In the genomic region with DNA sequence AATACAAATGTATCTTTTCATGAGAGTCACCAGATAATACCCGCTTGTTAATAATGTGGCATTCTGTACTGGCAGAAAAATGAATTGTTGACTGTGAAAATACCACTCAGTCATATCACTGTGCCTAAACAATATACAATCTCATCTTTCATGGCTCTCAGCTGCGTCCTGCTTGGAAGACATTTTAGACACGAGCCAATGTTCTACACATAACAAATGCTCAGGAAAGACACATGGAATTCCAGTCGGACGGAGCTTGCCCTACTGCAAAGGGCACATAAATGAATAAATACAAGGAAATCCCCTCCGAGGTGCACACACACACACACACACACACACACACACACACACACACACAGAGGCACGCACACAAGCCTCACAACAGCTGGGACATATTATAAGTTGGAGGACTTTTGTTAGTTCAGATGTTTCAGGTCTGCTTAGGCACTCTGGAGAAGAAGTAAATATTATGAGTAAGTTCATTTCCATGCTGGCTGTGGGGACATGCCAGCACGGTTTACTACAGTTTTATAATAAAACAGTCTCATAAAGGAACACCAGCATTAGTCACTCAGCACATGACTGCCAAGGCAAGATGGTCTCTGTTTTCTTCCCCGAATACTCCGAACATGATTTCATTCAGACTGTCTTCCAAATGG, we compare ENCODE assay signal across 11 mouse cellular contexts. TPM values are rescaled to one million over a fixed set of nuclear protein-coding genes. Genes with fewer than 3 reads are reported as not detected.
DNase-seq lines count a peak whose midpoint lies in the region; ATAC-seq lines count a peak whose summit lies in the region.
"Had no signal": no experiment of that assay in that cellular context is flagged by ENCODE, and none has a peak within 500 bp of the region (broad histone marks: within the 10 kb centered on the region; RNA-seq: fewer than 3 reads in every experiment).

No protein-coding gene starts in this region.

- WGBS in kidney, embryonic 15.5 days = 46% methylated on average over 10 of the region's 10 CpGs

- H3K36me3 ChIP-seq in kidney, embryonic 15.5 days = no peaks in the 10 kb centered on the region
- H3K36me3 ChIP-seq: liver, embryonic 13.5 days; midbrain, embryonic 13.5 days had no signal

- no peaks in the 10 kb centered on the region for H3K9me3 ChIP-seq in kidney, embryonic 15.5 days (replicated peaks)
- H3K9me3 ChIP-seq: liver, embryonic 13.5 days; midbrain, embryonic 13.5 days had no signal

- peak; percentile 36; the same call in 1 of the 2 replicates for ATAC-seq in kidney, embryonic 15.5 days (replicated peaks; ENCODE audit: low FRiP score)
- ATAC-seq: midbrain, embryonic 13.5 days had no signal

- H3K4me1 ChIP-seq in kidney, embryonic 15.5 days = no peaks in the 10 kb centered on the region
- H3K4me1 ChIP-seq: liver, embryonic 13.5 days; midbrain, embryonic 13.5 days had no signal

- H3K4me2 ChIP-seq in kidney, embryonic 15.5 days = no peak overlapping the region
- H3K4me2 ChIP-seq: liver, embryonic 13.5 days; midbrain, embryonic 13.5 days had no signal

- no peak for DNase-seq in kidney, postnatal 25 days
- peak; percentile 53 for DNase-seq in urinary bladder, postnatal 14 days (ENCODE audit: low spot score)
- DNase-seq in urinary bladder, adult 2 months (ENCODE audit: low spot score) = no peak
- peak; percentile 11 for DNase-seq in forelimb bud, embryonic 11.5 days (ENCODE audit: low read depth, low spot score)
- no peak for DNase-seq in adrenal gland, postnatal 36 days
- DNase-seq in adrenal gland, postnatal 10 days = no peak
- DNase-seq in cerebellum, postnatal 10 days = no peak
- DNase-seq: liver, embryonic 13.5 days had no signal

- no peak overlapping the region for H3K4me3 ChIP-seq in kidney, embryonic 15.5 days (replicated peaks)
- H3K4me3 ChIP-seq: liver, embryonic 13.5 days; midbrain, embryonic 13.5 days had no signal

- H3K27me3 ChIP-seq in kidney, embryonic 15.5 days = no peaks in the 10 kb centered on the region
- H3K27me3 ChIP-seq: liver, embryonic 13.5 days; midbrain, embryonic 13.5 days had no signal

- no peak overlapping the region for H3K9ac ChIP-seq in kidney, embryonic 15.5 days
- H3K9ac ChIP-seq: liver, embryonic 13.5 days; midbrain, embryonic 13.5 days had no signal

- no peak overlapping the region for H3K27ac ChIP-seq in kidney, embryonic 15.5 days
- H3K27ac ChIP-seq: liver, embryonic 13.5 days; midbrain, embryonic 13.5 days had no signal

RNA-seq across cellular contexts. Expression of a gene that starts 14.1 kb away (rescaled TPM):
- polyA plus RNA-seq in kidney, embryonic 15.5 days (2015; fragmentation: Nextera tagmentation; extraction: Ambion mirVana) = 0.40 and 0.45 TPM in 2 replicates
- polyA plus RNA-seq in urinary bladder, adult 2 months (2012; rRNA removed) = 0.65 and 0.86 TPM in 2 replicates
- total RNA-seq in adrenal gland, postnatal 36 days (2021) = under 1 TPM; 0.49 to 0.60 TPM
- total RNA-seq in adrenal gland, postnatal 10 days (2021) = 1 to 10 TPM in 1 of 2 experiments, under 1 TPM in 1; 0.96 to 2.8 TPM
- polyA plus RNA-seq: heart, embryonic 14.5 days; midbrain, embryonic 13.5 days had no signal

Comparison
In these comparisons a context has a peak if more than half of its experiments do, and no peak if none do; other contexts are left out.
1. DNase-seq: peak in urinary bladder, postnatal 14 days (single experiment) and forelimb bud, embryonic 11.5 days (single experiment); none in kidney, postnatal 25 days (0 of 2), urinary bladder, adult 2 months (single experiment), adrenal gland, postnatal 36 days (0 of 2), adrenal gland, postnatal 10 days (single experiment) and cerebellum, postnatal 10 days (0 of 2).